Mouse (Mus musculus) midbrain, embryonic 16.5 days (tissue): ENCODE measurements around the gene Nanog. TPM values are rescaled to one million over a fixed set of nuclear protein-coding genes. Genes with fewer than 3 reads are reported as not detected.

Source experiments
- ATAC-seq: fragments of 200-750 bp; cut with Nextera tagmentation; 2 replicates; pipeline ENCODE4 v1.8.0; 2017; ENCODE audit warnings: moderate TSS enrichment
- H3K27ac ChIP-seq: fragments of 300-500 bp; sonication (generic); 2 replicates; pipeline ENCODE4 v1.5.1; 2014; ENCODE audit warnings: mild to moderate bottlenecking, low read length, mixed read lengths
- H3K27me3 ChIP-seq: fragments of 300-500 bp; sonication (generic); 2 replicates; pipeline ENCODE4 v1.6.1; 2014; ENCODE audit warnings: low read depth, low read length, mixed read lengths; ENCODE audit not compliant: control insufficient read depth, insufficient read depth
- H3K36me3 ChIP-seq: fragments of 300-500 bp; sonication (generic); 2 replicates; pipeline ENCODE4 v1.6.1; 2014; ENCODE audit warnings: mild to moderate bottlenecking, low read length, moderate library complexity, mixed read lengths; ENCODE audit not compliant: control insufficient read depth, insufficient read depth
- H3K4me1 ChIP-seq: fragments of 300-500 bp; sonication (generic); 2 replicates; pipeline ENCODE4 v1.6.1; 2014; ENCODE audit warnings: mild to moderate bottlenecking, low read length, mixed read lengths; ENCODE audit not compliant: control insufficient read depth, insufficient read depth
- H3K4me2 ChIP-seq: fragments of 300-500 bp; sonication (generic); 2 replicates; pipeline ENCODE4 v1.6.1; 2014; ENCODE audit warnings: mild to moderate bottlenecking, low read length, mixed read lengths
- H3K4me3 ChIP-seq: fragments of 300-500 bp; sonication (generic); 2 replicates; pipeline ENCODE4 v1.5.1; 2014; ENCODE audit warnings: low read depth, mild to moderate bottlenecking, low read length, moderate library complexity, mixed read lengths
- H3K9ac ChIP-seq: fragments of 300-500 bp; sonication (generic); 2 replicates; pipeline ENCODE4 v1.6.1; 2014; ENCODE audit warnings: low read depth, low read length, mixed read lengths
- H3K9me3 ChIP-seq: fragments of 300-500 bp; sonication (generic); replicated peaks from 2 replicates; pipeline ENCODE4 v1.6.1; 2014; ENCODE audit warnings: mild to moderate bottlenecking, low read length, mixed read lengths; ENCODE audit not compliant: control insufficient read depth, poor library complexity, severe bottlenecking
- WGBS: fragments of 180-500 bp; shearing (Covaris S2); extraction: QIAGEN DNeasy Blood & Tissue Kit; methylation state at CpG from one replicate; pipeline ENCODE4 v1.1.7; 2014; 5-methylcytosine and 5-hydroxymethylcytosine counted together
- polyA plus RNA-seq: library from polyadenylated mRNA; unstranded; fragments of >200 nt; fragmentation: Nextera tagmentation; extraction: Ambion mirVana; gene quantifications from 2 replicates; pipeline ENCODE4 v1.2.1, GENCODE M21; 2015

Nanog gene
- polyA plus RNA-seq, 1 experiment from 2014 or later = not detected

- Histone ChIP-seq H3K36me3 (no peaks in the 10 kb centered on the region), H3K4me1 (peaks cover 14% of the 10 kb centered on the region), H3K9ac (peak overlapping the region; percentile 71), H3K27ac (peak overlapping the region; percentile 96), H3K9me3 (no peaks in the 10 kb centered on the region), H3K27me3 (no peaks in the 10 kb centered on the region), H3K4me3 (peak overlapping the region; percentile 42), H3K4me2 (peak overlapping the region; percentile 64)
- WGBS = 31% methylated on average over 17 of the region's 17 CpGs
- peak; percentile 29 for ATAC-seq
These were observed 56.7 kb downstream of the Nanog start for GRCm38 (mm10) chr6:122763844-122764445.

Other genes with a start within 250 kb of the Nanog start
- gene Rimklb, start 208.7 kb upstream of the Nanog start, polyA plus RNA-seq = 112 and 128 TPM in 2 replicates
- gene Mfap5, start 201.6 kb upstream of the Nanog start, polyA plus RNA-seq = 3.6 and 4.1 TPM in 2 replicates
- gene Aicda, start 153.7 kb upstream of the Nanog start, polyA plus RNA-seq = 0.24 and 0.31 TPM in 2 replicates
- gene Apobec1, start 105.0 kb upstream of the Nanog start, polyA plus RNA-seq = 0.66 and 1.7 TPM in 2 replicates
- 0.09 TPM in 1 of 2 replicates, not detected in the other for gene Gdf3, start 97.4 kb upstream of the Nanog start, polyA plus RNA-seq
- not detected in 2 replicates for gene Dppa3, start 81.1 kb upstream of the Nanog start, polyA plus RNA-seq
- gene Slc2a3, start 94.2 kb downstream of the Nanog start, polyA plus RNA-seq = 44.3 and 52.5 TPM in 2 replicates
- 8.4 and 9.4 TPM in 2 replicates for gene Foxj2, start 112.4 kb downstream of the Nanog start, polyA plus RNA-seq
- 1.1 and 1.4 TPM in 2 replicates for gene C3ar1, start 148.7 kb downstream of the Nanog start, polyA plus RNA-seq
- 162 and 177 TPM in 2 replicates for gene Necap1, start 167.0 kb downstream of the Nanog start, polyA plus RNA-seq
- 0.97 and 1.4 TPM in 2 replicates for gene Clec4a1, start 214.4 kb downstream of the Nanog start, polyA plus RNA-seq
- gene Clec4a3, start 245.0 kb downstream of the Nanog start, polyA plus RNA-seq = 0.36 and 0.58 TPM in 2 replicates